Mouse (Mus musculus): Measurements from ENCODE around the gene B3galnt2. TPM values are rescaled to one million over a fixed set of nuclear protein-coding genes. Genes with fewer than 3 reads are reported as not detected.
"Not testable (repeated sequence)": the region's sequence is repeated elsewhere in the genome, so short reads cannot be mapped to it uniquely, and the experiment has no call there.

The B3galnt2 gene
- polyA plus RNA-seq, 1 experiment from 2014 or later: 25.2 TPM

DNA sequence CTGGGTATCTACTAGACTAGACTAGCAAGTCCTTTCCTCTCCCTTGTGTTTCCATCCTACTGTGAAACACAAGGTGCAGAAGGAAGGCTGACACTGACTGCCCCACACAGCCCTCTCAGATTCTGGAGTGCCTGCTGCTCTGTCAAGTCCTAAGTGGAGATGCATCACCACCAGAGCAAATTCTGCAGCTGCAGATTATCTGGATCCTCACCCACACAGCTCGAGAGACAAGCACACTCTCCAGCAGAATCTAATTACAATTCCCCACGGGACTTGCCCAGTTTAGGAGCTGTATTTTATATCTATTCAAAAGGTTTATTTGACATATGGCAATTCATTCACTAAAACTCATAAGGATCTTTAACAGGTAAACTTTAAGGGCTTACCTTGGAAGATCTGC, 51.8 kb downstream of the B3galnt2 start:
- Histone ChIP-seq H3K9me3 (replicated peaks) (no peaks in the 10 kb centered on the region), H3K4me3 (replicated peaks) (no peak overlapping the region), H3K27ac (replicated peaks) (no peak overlapping the region), H3K4me1 (replicated peaks) (peaks cover 9% of the 10 kb centered on the region; the same call in 1 of the 2 replicates), H3K27me3 (no peaks in the 10 kb centered on the region), H3K9ac (no peak overlapping the region), H3K4me2 (no peak overlapping the region), H3K36me3 (replicated peaks) (peaks cover 83% of the 10 kb centered on the region)
- 59% methylated on average over 2 of the region's 2 CpGs for WGBS (ENCODE audit: insufficient replicate concordance)
- ATAC-seq (ENCODE audit: insufficient read depth): no peak

DNA sequence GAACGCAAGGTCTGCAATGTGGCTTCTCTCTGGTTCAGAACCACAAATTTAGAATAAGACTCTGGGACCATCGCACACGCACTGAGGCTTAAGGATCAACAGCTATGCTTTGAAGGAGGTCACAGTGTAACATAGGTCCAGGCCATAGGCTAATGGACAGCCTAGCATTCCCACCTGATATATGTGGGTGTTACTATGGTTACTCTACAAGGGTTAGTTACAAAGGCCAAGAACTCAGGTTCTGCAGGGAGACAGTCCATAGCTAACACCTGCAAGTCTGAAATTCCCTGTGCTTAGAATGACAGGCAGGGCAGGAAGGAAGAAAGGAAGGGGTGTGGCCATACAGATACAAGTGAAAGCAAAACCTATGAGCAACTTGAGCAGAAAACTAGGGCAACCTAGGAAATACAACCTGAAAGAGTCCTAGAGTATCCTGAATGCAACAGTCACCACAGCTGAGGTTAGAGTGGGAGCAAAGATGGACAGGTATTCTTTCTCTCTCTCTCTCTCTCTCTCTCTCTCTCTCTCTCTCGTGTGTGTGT, 57.3 kb downstream of the B3galnt2 start:
- no peaks in the 10 kb centered on the region for H3K9me3 ChIP-seq (replicated peaks)
- peaks cover 71% of the 10 kb centered on the region for H3K36me3 ChIP-seq (replicated peaks)
- 0 out of 2 replicates have a peak overlapping the region, but pooled peaks have one; percentile 2 for H3K27ac ChIP-seq (replicated peaks)
- H3K27me3 ChIP-seq: no peaks in the 10 kb centered on the region
- WGBS (ENCODE audit: insufficient replicate concordance): 83% methylated on average over 4 of the region's 4 CpGs
- H3K9ac ChIP-seq: no peak overlapping the region
- H3K4me2 ChIP-seq: no peak overlapping the region
- no peak for ATAC-seq (ENCODE audit: insufficient read depth)
- H3K4me3 ChIP-seq (replicated peaks): no peak overlapping the region
- H3K4me1 ChIP-seq (replicated peaks): peaks cover 19% of the 10 kb centered on the region

DNA sequence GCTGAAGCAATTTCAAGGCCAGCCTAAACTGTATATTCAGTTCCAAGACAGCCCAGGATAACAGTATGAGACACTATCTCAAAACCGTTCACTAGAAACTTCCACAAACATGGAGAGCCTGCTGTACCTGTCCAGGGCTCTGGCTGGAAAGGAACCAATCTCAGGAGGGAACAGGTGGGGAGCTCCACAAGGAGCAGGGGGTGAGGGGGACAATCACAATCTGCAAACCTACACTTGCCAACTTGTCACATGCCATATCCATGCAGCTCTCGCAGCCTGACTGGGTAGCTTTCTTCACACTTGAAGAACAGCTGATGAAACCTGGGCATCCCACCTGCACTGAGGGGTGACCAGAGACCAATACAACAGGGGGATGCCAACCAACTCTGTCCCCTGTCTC, 59.7 kb downstream of the B3galnt2 start:
- 89% methylated on average over 2 of the region's 2 CpGs for WGBS (ENCODE audit: insufficient replicate concordance)
- Histone ChIP-seq H3K4me1 (replicated peaks) (peaks cover 36% of the 10 kb centered on the region), H3K9me3 (replicated peaks) (no peaks in the 10 kb centered on the region), H3K4me2 (no peak overlapping the region), H3K27ac (replicated peaks) (no peak overlapping the region), H3K36me3 (replicated peaks) (peaks cover 70% of the 10 kb centered on the region), H3K27me3 (no peaks in the 10 kb centered on the region), H3K9ac (no peak overlapping the region), H3K4me3 (replicated peaks) (no peak overlapping the region)
- no peak for ATAC-seq (ENCODE audit: insufficient read depth)

DNA sequence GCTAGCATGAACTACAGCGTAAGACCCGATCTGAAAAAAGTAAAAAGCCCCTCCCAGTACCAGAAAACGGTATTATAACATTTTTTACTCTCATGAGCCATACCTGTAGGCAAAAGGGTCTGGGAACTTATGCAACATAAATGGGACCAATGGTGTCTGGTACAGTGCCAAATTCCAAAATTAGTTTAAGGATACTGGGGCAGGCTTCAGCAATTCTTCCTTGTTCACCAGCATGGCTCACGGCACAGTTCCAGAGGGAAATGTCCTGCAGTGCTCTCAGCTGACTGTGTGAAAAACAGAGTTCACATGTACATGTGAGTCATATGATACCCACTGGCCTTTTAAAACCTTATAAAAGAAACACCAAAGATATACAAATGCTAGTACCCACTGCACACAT, 60.3 kb downstream of the B3galnt2 start:
- peaks cover 42% of the 10 kb centered on the region for H3K4me1 ChIP-seq (replicated peaks)
- H3K4me3 ChIP-seq (replicated peaks): no peak overlapping the region
- H3K27me3 ChIP-seq: no peaks in the 10 kb centered on the region
- no peak overlapping the region for H3K4me2 ChIP-seq
- H3K27ac ChIP-seq (replicated peaks): no peak overlapping the region
- ATAC-seq (ENCODE audit: insufficient read depth): no peak
- H3K36me3 ChIP-seq (replicated peaks): peaks cover 71% of the 10 kb centered on the region
- 90% methylated on average over 4 of the region's 4 CpGs for WGBS (ENCODE audit: insufficient replicate concordance)
- H3K9me3 ChIP-seq (replicated peaks): no peaks in the 10 kb centered on the region
- no peak overlapping the region for H3K9ac ChIP-seq

- H3K4me2 ChIP-seq: no peak overlapping the region
- WGBS (ENCODE audit: insufficient replicate concordance): 82% methylated on average over 6 of the region's 6 CpGs
- no peak overlapping the region for H3K27ac ChIP-seq (replicated peaks)
- ATAC-seq (ENCODE audit: insufficient read depth): no peak
- H3K4me3 ChIP-seq (replicated peaks): no peak overlapping the region
- peaks cover 43% of the 10 kb centered on the region for H3K4me1 ChIP-seq (replicated peaks)
- no peak overlapping the region for H3K9ac ChIP-seq
- H3K27me3 ChIP-seq: no peaks in the 10 kb centered on the region
- H3K36me3 ChIP-seq (replicated peaks): peaks cover 70% of the 10 kb centered on the region
- no peaks in the 10 kb centered on the region for H3K9me3 ChIP-seq (replicated peaks)
Measured at GRCm38 (mm10) chr13:14015609-14016008, 61.3 kb downstream of the B3galnt2 start.

DNA sequence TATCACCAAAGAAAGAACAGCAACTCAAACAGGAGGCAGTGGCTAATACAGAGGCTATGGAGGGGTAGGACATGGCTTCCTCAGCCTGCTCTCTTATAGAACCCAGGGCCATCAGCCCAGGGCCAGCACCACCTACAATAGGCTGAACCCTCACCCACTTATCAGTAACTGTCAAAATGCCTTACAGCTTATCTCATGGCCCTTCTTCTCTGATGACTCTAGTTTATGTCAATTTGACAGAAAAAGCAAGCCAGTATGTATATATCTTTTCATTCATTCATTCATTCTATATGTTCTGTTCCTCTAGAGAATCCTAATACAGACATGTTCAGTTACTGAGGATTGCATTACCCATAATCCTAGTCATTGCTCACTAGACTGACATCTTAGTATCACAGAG, 64.0 kb downstream of the B3galnt2 start:
- no peak overlapping the region for H3K4me3 ChIP-seq (replicated peaks)
- H3K36me3 ChIP-seq (replicated peaks): peaks cover 50% of the 10 kb centered on the region
- peak; percentile 77 for ATAC-seq (ENCODE audit: insufficient read depth)
- H3K9me3 ChIP-seq (replicated peaks): no peaks in the 10 kb centered on the region
- no peaks in the 10 kb centered on the region for H3K27me3 ChIP-seq
- no peak overlapping the region for H3K4me2 ChIP-seq
- H3K9ac ChIP-seq: no peak overlapping the region
- peak overlapping the region; percentile 76 for H3K27ac ChIP-seq (replicated peaks)
- peaks cover 27% of the 10 kb centered on the region for H3K4me1 ChIP-seq (replicated peaks)

- Histone ChIP-seq H3K27me3 (no peaks in the 10 kb centered on the region), H3K4me1 (replicated peaks) (peaks cover 27% of the 10 kb centered on the region), H3K9me3 (replicated peaks) (no peaks in the 10 kb centered on the region), H3K4me2 (no peak overlapping the region), H3K27ac (replicated peaks) (peak overlapping the region; percentile 76), H3K4me3 (replicated peaks) (no peak overlapping the region), H3K9ac (no peak overlapping the region), H3K36me3 (replicated peaks) (peaks cover 46% of the 10 kb centered on the region)
- 68% methylated on average over 3 of the region's 3 CpGs for WGBS (ENCODE audit: insufficient replicate concordance)
- ATAC-seq (ENCODE audit: insufficient read depth): no peak
Measured at GRCm38 (mm10) chr13:14018852-14019251, 64.6 kb downstream of the B3galnt2 start.

- Histone ChIP-seq H3K4me3 (replicated peaks) (peak overlapping the region; percentile 32), H3K4me1 (replicated peaks) (peaks cover 32% of the 10 kb centered on the region), H3K4me2 (peak overlapping the region; percentile 56), H3K27ac (replicated peaks) (peak overlapping the region; percentile 88), H3K36me3 (replicated peaks) (peaks cover 40% of the 10 kb centered on the region)
- not testable (repeated sequence) for H3K9me3 ChIP-seq (replicated peaks); H3K27me3 ChIP-seq; H3K9ac ChIP-seq
- ATAC-seq (ENCODE audit: insufficient read depth): peak; percentile 79
- WGBS (ENCODE audit: insufficient replicate concordance): 18% methylated on average over 12 of the region's 12 CpGs
Measured at GRCm38 (mm10) chr13:14021417-14021816, 67.1 kb downstream of the B3galnt2 start.

- no peak overlapping the region for H3K27ac ChIP-seq (replicated peaks)
- peaks cover 36% of the 10 kb centered on the region for H3K4me1 ChIP-seq (replicated peaks)
- ATAC-seq (ENCODE audit: insufficient read depth): no peak
- no peak overlapping the region for H3K4me3 ChIP-seq (replicated peaks)
- no peak overlapping the region for H3K9ac ChIP-seq
- H3K4me2 ChIP-seq: no peak overlapping the region
- 86% methylated on average over 6 of the region's 6 CpGs for WGBS (ENCODE audit: insufficient replicate concordance)
- no peaks in the 10 kb centered on the region for H3K9me3 ChIP-seq (replicated peaks)
- peaks cover 33% of the 10 kb centered on the region for H3K36me3 ChIP-seq (replicated peaks)
- H3K27me3 ChIP-seq: no peaks in the 10 kb centered on the region
Measured at GRCm38 (mm10) chr13:14025554-14025953, 71.3 kb downstream of the B3galnt2 start.

DNA sequence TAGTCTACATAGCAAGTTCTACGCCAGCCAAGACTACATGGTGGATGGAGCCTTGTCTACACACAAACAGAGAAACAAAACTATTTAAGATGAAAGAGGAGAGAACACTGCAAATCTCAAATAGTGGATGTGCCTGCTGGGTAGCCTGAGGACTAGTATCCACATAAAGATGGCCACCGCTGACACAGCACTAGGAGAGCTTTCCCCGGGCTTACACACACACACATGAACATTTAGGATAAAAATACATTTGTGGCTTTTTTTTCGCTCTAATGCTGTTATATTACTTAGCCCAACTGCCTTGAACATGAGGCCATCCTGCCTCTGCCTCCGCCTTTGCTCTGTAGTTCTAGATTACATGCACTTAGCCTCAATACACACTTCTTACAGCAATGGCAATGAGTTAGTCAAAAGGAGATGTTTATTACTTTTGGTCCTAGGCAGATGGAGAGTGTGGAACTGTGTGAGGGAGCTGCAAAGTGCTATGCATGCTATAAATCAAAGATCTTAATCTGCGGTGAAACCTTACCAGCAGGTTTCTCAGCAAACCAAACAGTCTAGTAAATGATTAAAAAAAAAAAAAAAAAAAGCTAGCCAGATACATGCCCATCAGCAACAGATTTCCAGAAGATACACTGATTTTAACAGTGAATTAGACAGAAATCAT, 72.0 kb downstream of the B3galnt2 start:
- peaks cover 43% of the 10 kb centered on the region for H3K4me1 ChIP-seq (replicated peaks)
- peaks cover 33% of the 10 kb centered on the region for H3K36me3 ChIP-seq (replicated peaks)
- WGBS (ENCODE audit: insufficient replicate concordance): 73% methylated on average over 6 of the region's 6 CpGs
- no peak overlapping the region for H3K9ac ChIP-seq
- peak overlapping the region; percentile 41; the same call in 1 of the 2 replicates for H3K27ac ChIP-seq (replicated peaks)
- no peaks in the 10 kb centered on the region for H3K27me3 ChIP-seq
- H3K4me3 ChIP-seq (replicated peaks): no peak overlapping the region
- ATAC-seq (ENCODE audit: insufficient read depth): no peak
- no peak overlapping the region for H3K4me2 ChIP-seq
- H3K9me3 ChIP-seq (replicated peaks): no peaks in the 10 kb centered on the region

DNA sequence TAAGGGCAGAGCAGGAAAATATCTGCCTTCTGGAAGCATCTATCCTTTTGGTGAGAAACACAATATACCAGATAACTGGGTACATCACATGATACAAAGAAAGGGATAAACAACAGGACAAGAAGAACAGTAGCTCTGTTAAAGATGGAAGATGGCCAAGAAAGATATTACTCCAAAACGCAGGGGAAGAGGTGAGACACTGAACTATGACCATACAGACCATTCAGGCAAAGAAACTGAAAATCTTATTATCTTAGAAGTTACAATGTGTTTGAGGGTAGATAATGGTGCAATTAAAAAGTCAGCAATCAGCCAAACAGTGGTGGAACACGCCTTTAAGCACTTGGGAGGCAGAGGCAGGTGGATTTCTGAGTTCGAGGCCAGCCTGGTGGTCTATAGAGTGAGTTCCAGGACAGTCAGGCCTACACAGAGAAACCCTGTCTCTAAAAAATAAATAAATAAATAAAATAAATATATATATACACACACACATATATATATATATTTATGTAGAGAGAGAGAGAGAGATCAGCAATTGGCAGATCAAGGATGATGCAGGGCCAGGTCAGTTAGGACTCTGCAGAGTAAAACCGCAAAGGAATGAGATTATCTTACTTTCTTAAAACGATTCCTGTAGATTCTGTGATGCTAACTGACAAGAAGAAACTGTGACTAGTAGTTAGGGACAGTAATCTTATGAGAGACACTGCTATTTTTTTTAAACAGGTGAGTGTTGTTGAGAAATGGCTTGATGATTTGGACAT, 79.2 kb downstream of the B3galnt2 start:
- Histone ChIP-seq H3K36me3 (replicated peaks) (peaks cover 8% of the 10 kb centered on the region), H3K27ac (replicated peaks) (peak overlapping the region; percentile 93), H3K4me1 (replicated peaks) (peaks cover 84% of the 10 kb centered on the region), H3K27me3 (no peaks in the 10 kb centered on the region), H3K9me3 (replicated peaks) (no peaks in the 10 kb centered on the region), H3K4me3 (replicated peaks) (no peak overlapping the region), H3K9ac (peak overlapping the region; percentile 18; the same call in 1 of the 2 replicates), H3K4me2 (peak overlapping the region; percentile 54)
- peak; percentile 78 for ATAC-seq (ENCODE audit: insufficient read depth)
- WGBS (ENCODE audit: insufficient replicate concordance): 17% methylated on average over 5 of the region's 5 CpGs
